Mouse (Mus musculus) liver, postnatal 0 days (tissue): ENCODE measurements around the gene Hfe. TPM values are rescaled to one million over a fixed set of nuclear protein-coding genes. Genes with fewer than 3 reads are reported as not detected.
"Not testable (repeated sequence)": the region's sequence is repeated elsewhere in the genome, so short reads cannot be mapped to it uniquely, and the experiment has no call there.

Source experiments
- ATAC-seq: fragments of 200-750 bp; cut with Nextera tagmentation; 2 replicates; pipeline ENCODE4 v1.8.0; 2017; ENCODE audit warnings: mild to moderate bottlenecking, moderate library complexity
- DNase-seq: peaks from one replicate; pipeline ENCODE4 v3.0.0-alpha.2; 2016
- H3K27ac ChIP-seq: fragments of 300-500 bp; sonication (generic); 2 replicates; pipeline ENCODE4 v1.5.1; 2014; ENCODE audit warnings: antibody characterized with exemption, moderate library complexity, mild to moderate bottlenecking, low read depth
- H3K27me3 ChIP-seq: fragments of 300-500 bp; sonication (generic); 2 replicates; pipeline ENCODE4 v1.6.1; 2014; ENCODE audit warnings: low read length, control low read depth, mixed read lengths; ENCODE audit not compliant: insufficient read depth
- H3K36me3 ChIP-seq: fragments of 300-500 bp; sonication (generic); replicated peaks from 2 replicates; pipeline ENCODE4 v1.6.1; 2014; ENCODE audit warnings: mild to moderate bottlenecking, control low read depth, low read length, moderate library complexity, mixed read lengths; ENCODE audit not compliant: insufficient read depth
- H3K4me1 ChIP-seq: fragments of 300-500 bp; sonication (generic); 2 replicates; pipeline ENCODE4 v1.6.1; 2014; ENCODE audit warnings: antibody characterized with exemption, mild to moderate bottlenecking, control low read depth; ENCODE audit not compliant: insufficient read depth
- H3K4me2 ChIP-seq: fragments of 300-500 bp; sonication (generic); 2 replicates; pipeline ENCODE4 v1.6.1; 2014; ENCODE audit warnings: low read depth, mild to moderate bottlenecking, low read length, moderate library complexity, mixed read lengths
- H3K4me3 ChIP-seq: fragments of 300-500 bp; sonication (generic); 2 replicates; pipeline ENCODE4 v1.5.1; 2014; ENCODE audit warnings: low read depth, low read length
- H3K9ac ChIP-seq: fragments of 300-500 bp; sonication (generic); replicated peaks from 2 replicates; pipeline ENCODE4 v1.6.1; 2014; ENCODE audit warnings: mild to moderate bottlenecking, moderate library complexity
- H3K9me3 ChIP-seq: fragments of 300-500 bp; sonication (generic); 2 replicates; pipeline ENCODE4 v1.6.1; 2016; ENCODE audit warnings: mild to moderate bottlenecking, control low read depth, low read length, mixed read lengths
- CTCF ChIP-seq: sonication (generic); IDR thresholded peaks from 2 replicates; pipeline ENCODE4 v1.5.1; 2016; ENCODE audit warnings: antibody characterized with exemption, low read depth
- EP300 ChIP-seq: IDR thresholded peaks from 2 replicates; pipeline ENCODE4 v1.6.1; 2016; ENCODE audit warnings: antibody characterized with exemption, low read depth, mild to moderate bottlenecking
- WGBS: fragments of 180-500 bp; shearing (Covaris S2); extraction: QIAGEN DNeasy Blood & Tissue Kit; methylation state at CpG from one replicate; pipeline ENCODE4 v1.1.7; 2014; ENCODE audit not compliant: insufficient replicate concordance; 5-methylcytosine and 5-hydroxymethylcytosine counted together
- polyA plus RNA-seq: library from polyadenylated mRNA; unstranded; fragments of >200 nt; fragmentation: Nextera tagmentation; extraction: Ambion mirVana; gene quantifications from 2 replicates; pipeline ENCODE4 v1.2.1, GENCODE M21; 2015

Hfe gene
- polyA plus RNA-seq, 1 experiment from 2014 or later, result 24.0 TPM

GRCm38 (mm10) chr13:23705751-23706356 is 4.8 kb downstream of the Hfe start:
- Histone ChIP-seq H3K4me2 (no peak overlapping the region), H3K36me3 (no peaks in the 10 kb centered on the region), H3K27me3 (no peaks in the 10 kb centered on the region), H3K4me3 (no peak overlapping the region), H3K27ac (no peak overlapping the region), H3K9me3 (no peaks in the 10 kb centered on the region), H3K9ac (no peak overlapping the region), H3K4me1 (peaks cover 9% of the 10 kb centered on the region; the same call in 1 of the 2 replicates)
- 72% methylated on average over 7 of the region's 7 CpGs for WGBS
- peak; percentile 12 for DNase-seq
- TF ChIP-seq CTCF (no peak), EP300 (no peak)
- no peak for ATAC-seq

GRCm38 (mm10) chr13:23702801-23703200 is 7.9 kb downstream of the Hfe start:
- H3K4me3 ChIP-seq, H3K4me2 ChIP-seq, H3K9ac ChIP-seq, H3K27me3 ChIP-seq, H3K9me3 ChIP-seq, H3K4me1 ChIP-seq, DNase-seq, H3K36me3 ChIP-seq, ATAC-seq: not testable (repeated sequence)
- H3K27ac ChIP-seq, result 0 out of 2 replicates have a peak overlapping the region, but pooled peaks have one; percentile 52
- WGBS, result 74% methylated on average over 2 of the region's 2 CpGs

GRCm38 (mm10) chr13:23702220-23702619 is 8.4 kb downstream of the Hfe start:
- Histone ChIP-seq H3K9ac (no peak overlapping the region), H3K27me3 (no peaks in the 10 kb centered on the region), H3K36me3 (no peaks in the 10 kb centered on the region), H3K27ac (0 out of 2 replicates have a peak overlapping the region, but pooled peaks have one; percentile 52), H3K9me3 (no peaks in the 10 kb centered on the region), H3K4me1 (no peaks in the 10 kb centered on the region; the same call in 1 of the 2 replicates), H3K4me3 (no peak overlapping the region), H3K4me2 (no peak overlapping the region)
- TF ChIP-seq EP300, result no peak
- TF ChIP-seq CTCF, result no peak
- 58% methylated on average over 4 of the region's 4 CpGs for WGBS
- DNase-seq, result peak; percentile 11
- no peak for ATAC-seq

- Histone ChIP-seq H3K9ac (no peak overlapping the region), H3K4me2 (peak overlapping the region; percentile 11; the same call in 1 of the 2 replicates), H3K9me3 (no peaks in the 10 kb centered on the region), H3K4me1 (peaks cover 7% of the 10 kb centered on the region), H3K36me3 (no peaks in the 10 kb centered on the region), H3K4me3 (no peak overlapping the region), H3K27ac (no peak overlapping the region), H3K27me3 (no peaks in the 10 kb centered on the region)
- ATAC-seq (peak; percentile 54), DNase-seq (peak; percentile 76)
- TF ChIP-seq EP300, result no peak
- TF ChIP-seq CTCF, result peak; percentile 96
- WGBS, result 15% methylated on average over 8 of the region's 8 CpGs
These were observed 9.7 kb downstream of the Hfe start for GRCm38 (mm10) chr13:23700786-23701520.

GRCm38 (mm10) chr13:23699767-23700166 is 10.9 kb downstream of the Hfe start:
- Histone ChIP-seq H3K4me1 (peaks cover 12% of the 10 kb centered on the region), H3K27ac (no peak overlapping the region), H3K4me2 (no peak overlapping the region), H3K27me3 (no peaks in the 10 kb centered on the region), H3K9ac (no peak overlapping the region), H3K4me3 (no peak overlapping the region), H3K36me3 (no peaks in the 10 kb centered on the region), H3K9me3 (no peaks in the 10 kb centered on the region)
- peak; percentile 7 for DNase-seq
- TF ChIP-seq EP300 (no peak), CTCF (0 out of 2 replicates have a peak, but pooled peaks have one; percentile 12)
- 65% methylated on average over 3 of the region's 3 CpGs for WGBS
- ATAC-seq, result no peak

- TF ChIP-seq EP300 (no peak), CTCF (no peak)
- no peaks in the 10 kb centered on the region for H3K27me3 ChIP-seq
- H3K9ac ChIP-seq, result peak overlapping the region; percentile 38
- H3K27ac ChIP-seq, result peak overlapping the region; percentile 77
- DNase-seq (peak; percentile 9), ATAC-seq (no peak)
- no peak overlapping the region for H3K4me3 ChIP-seq
- no peaks in the 10 kb centered on the region for H3K9me3 ChIP-seq
- H3K36me3 ChIP-seq, result no peaks in the 10 kb centered on the region
- 70% methylated on average over 6 of the region's 6 CpGs for WGBS
- H3K4me1 ChIP-seq, result peaks cover 12% of the 10 kb centered on the region
- peak overlapping the region; percentile 73 for H3K4me2 ChIP-seq
These were observed 11.7 kb downstream of the Hfe start for GRCm38 (mm10) chr13:23698996-23699395.
